Mouse (Mus musculus): Measurements from ENCODE around the gene Clasp1.

Gene Clasp1

DNA sequence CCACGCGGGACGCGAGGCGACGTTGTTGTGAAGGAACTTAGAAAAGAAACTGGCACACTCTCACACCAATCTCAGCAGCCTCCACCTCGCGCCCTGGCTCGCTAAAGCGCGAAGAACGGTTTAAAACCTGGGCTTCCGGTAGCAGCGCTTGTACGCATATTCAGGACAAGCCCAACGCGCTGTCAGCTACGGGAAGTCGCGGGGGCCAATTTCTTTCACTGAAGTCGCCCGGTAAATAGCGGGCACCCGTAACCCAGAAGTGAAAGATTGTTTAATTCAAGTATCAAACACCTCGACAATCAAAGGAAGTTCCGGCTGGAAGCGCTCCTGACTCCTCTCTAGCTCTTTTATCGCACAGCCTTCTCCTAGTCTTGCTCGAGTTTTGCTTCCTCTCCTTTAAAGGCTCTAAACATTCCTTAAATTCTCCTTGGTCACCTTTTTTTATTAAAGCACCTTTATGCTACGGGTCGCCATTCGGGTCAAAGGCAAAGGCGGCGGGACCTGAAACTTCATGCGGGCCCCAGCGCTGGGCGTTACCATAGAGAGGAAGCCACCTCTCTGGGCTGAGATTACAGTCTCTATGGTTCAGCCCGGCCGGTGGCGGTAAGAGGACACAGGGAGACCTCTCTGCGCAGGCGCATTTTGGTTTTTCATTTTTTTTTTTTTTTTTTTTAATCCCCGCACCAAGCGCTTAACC is at the start of gene Clasp1:
Clasp1 (plus strand) TSS at position 302 of the 697 bp plus-strand sequence.
- DNase-seq (ENCODE audit: low spot score), result peak; percentile 92

DNA sequence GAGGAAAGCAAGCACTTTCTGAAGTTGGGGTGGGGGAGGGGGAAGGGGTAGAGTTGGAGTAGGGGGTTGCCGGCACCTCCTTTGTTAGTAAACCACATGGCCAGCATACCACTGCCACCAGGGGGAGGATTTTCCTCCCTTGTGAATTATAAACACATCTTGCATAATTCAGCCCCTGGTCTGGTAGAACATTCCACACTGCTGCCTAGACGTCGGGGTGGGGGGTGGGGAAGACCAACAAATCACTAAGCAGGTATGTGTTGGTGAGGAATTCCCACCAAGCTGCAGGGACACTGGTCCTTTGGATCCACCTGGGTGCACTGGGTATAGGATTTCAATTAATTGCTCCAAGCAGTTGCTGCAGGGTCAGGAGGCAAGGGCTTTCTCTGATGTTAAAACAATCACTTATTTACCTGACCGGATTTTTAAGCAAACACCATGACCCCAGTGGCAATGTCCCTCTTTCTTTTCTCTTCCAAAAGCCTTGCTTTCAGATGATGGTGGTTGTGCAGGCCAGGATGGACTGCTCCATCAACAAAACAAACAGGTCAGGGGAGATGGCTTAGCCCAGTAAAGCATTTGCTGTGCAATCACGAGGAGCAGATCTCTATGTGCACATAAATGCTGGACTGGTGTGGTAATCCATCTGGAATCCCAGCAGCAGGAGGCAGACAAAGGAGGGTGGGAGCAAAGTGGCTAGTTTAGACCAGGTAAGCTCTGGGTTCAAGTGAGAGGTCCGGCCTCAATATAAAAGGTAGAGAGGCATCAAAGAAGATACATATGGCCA is 45.0 kb upstream of the Clasp1 start:
- no peak for DNase-seq (ENCODE audit: low spot score)

DNA sequence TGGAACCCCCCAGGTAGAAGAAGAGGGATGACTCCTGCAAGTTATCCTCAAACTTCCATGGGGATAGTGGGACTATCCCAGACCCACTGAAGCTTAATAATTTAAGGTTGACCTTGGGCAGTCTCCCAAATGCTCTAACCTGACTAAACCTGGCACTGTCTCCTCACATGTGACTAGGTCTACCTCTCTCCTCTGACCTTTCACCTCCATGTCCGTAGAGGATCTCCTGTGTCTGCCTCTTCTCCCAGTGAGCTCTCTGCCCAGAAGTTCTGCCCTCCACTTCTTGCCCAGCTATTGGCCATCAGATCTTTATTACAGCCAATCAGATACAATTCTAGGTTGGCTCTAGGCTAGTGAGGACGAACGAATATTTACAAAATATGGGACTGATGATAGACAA is 38.9 kb upstream of the Clasp1 start:
- DNase-seq (ENCODE audit: low spot score), result no peak

DNA sequence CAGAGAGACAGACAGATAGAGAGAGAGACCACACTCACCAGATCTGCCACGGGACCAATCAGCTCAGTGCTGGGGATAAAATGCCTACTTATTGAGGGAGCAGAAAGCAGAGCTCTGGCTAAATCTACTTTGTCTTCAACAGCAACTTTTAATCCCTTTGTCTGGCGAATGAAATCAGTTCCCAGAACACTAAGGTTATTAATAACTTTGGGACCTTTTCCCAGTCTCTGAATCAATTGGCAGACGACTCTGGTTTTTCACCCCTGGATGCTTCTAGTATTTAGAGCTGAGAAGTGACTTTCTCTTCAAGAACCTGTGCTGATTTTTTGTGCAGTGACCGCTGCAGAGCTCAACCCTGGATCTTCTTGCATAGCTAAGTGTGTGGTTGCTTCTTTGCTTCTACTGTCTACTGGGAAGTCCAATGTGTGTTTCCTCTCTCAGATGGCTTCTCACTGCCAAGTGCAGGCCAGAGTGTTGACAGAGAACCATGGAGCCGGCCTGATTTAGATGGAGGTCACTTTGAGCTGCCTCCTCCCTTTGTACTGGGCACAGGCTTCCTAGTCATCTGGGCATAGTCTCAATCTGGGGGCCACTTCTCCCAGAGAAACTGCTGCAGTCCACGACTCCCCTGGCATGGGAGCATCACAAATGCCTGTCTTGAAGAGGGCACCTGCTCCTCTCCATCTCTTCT is 29.6 kb upstream of the Clasp1 start:
- no peak for DNase-seq (ENCODE audit: low spot score)

DNA sequence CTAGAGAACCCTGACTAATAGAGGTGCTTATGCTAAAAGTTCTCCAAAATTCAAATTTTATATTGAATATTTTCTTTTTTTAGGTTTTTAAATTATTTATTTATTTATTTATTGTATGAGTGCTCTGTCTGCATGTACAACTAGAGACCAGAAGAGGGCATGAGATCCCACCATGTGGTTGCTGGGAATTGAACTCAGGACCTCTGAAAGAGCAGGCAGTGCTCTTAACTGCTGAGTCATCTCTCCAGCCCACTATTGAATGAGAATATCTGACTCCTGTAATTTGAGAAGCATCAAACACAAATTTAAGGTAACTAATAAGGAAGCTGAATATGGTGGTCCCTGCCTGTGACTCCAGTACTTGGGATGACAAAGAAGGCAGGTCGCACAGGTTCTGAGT is 20.9 kb upstream of the Clasp1 start:
- DNase-seq (ENCODE audit: low spot score), result no peak

DNA sequence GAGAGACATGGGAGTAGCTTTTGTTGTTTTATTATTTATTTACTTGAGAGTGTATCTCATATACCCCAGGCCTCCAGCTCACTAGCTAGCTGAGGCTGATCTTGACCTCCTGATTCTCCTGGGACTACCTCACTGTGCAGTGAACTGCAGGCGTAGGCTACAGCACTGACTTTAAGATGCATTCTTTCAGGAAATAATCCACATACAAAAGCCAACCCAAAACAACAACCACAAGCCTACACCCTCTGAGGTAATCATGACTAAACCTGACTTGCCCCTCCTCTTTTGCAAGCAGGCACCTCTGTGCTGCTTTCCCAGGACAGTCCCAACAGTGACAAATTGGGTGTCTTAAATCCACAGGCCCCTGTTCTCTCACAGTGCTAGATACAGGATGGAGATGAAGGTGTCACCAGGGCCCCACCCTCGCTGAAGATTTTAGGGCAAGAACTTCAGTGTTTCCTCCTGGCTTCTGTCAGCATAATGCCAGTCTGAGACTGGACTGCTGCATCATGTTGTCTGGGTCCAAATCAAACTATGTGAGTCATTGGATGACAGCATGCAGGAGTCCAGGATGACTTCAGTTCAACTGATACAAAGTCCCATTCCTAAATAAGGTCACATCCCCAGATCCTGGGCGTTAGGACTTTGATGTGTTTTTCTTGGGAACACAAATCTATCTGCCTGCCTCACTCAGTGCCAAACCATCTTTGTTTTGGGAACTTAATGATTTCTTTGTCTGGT is 20.0 kb upstream of the Clasp1 start:
- DNase-seq (ENCODE audit: low spot score), result no peak

DNA sequence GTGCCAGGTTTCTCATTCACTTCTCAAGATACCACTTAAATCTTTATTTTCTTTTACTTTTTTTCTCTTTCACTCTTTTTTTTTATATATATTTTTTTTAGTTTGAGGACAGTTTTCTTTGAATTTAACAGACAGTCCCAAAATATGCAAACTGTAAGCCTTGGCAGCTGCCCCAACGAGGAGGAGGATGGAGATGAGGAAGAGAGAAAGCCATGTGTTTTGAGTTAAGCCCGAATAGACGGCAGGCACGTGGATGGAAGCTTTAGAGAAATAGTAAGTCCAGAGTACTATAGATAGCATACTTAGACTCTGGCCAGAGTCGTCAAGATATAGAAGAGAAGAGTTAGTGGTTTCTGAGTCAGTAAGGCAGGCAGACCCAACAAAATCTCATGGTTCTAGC is 11.1 kb upstream of the Clasp1 start:
- DNase-seq (ENCODE audit: low spot score), result no peak

DNA sequence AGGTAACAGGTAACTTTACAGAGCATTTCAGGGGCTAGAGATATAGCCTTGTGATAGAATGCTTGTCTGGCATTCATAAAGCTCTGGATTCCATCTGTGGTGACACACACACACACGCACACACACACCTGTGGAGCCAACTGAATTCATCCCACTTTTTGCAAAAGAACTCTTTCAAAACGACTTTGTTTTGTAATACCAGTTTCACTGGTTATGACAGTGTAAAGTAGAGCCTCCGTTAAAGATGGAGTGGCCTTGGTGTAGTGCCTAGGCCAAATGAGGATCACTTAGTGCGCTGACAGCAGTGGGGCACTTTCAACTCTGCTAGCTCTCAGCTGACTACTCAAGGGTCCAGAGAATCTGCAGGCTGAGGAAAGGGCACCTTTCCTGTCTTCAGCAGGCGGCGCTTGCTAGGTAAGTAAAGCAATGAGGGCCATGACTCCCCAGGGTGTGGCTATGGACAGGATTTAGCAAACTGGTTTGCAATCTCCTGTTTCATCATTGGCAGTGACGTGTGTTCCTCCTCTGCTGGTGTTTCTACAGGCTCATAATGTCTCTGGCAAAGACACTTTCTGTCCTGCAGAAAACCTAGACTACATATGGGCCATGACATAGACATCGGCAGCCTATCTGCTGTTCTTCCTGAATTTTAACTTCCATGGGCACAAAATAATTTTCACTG is 8.6 kb upstream of the Clasp1 start:
- DNase-seq (ENCODE audit: low spot score), result no peak

DNA sequence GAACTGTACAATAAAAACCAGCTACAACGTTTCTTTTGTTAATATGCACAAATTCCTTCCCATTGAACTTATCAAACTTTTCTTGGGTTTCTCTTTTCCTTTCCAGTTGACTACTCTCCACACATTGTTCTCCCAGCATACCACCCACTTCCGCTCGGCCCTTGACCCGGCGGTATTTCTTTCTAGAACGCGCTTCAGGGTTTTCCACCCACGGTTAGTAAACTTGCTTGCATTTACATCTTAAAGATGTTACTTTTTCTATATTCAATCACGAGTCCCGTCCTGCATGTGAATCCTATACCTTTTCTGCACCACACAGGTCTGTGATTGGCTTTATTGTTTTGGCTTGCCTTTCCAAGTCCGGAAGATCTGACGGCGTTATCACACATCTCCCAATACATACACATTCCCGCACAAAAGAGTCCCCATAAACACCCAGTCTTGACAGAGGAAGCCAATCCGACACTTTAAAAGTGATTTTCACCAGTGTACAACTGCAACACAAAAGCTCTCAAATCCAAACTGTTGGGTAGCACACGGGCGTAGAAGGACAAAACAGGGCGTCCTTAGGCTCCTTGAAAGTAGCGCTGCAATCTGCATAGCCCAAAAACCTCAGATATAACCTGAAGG is 616 bp upstream of the Clasp1 start:
- DNase-seq (ENCODE audit: low spot score), result peak; percentile 65

DNA sequence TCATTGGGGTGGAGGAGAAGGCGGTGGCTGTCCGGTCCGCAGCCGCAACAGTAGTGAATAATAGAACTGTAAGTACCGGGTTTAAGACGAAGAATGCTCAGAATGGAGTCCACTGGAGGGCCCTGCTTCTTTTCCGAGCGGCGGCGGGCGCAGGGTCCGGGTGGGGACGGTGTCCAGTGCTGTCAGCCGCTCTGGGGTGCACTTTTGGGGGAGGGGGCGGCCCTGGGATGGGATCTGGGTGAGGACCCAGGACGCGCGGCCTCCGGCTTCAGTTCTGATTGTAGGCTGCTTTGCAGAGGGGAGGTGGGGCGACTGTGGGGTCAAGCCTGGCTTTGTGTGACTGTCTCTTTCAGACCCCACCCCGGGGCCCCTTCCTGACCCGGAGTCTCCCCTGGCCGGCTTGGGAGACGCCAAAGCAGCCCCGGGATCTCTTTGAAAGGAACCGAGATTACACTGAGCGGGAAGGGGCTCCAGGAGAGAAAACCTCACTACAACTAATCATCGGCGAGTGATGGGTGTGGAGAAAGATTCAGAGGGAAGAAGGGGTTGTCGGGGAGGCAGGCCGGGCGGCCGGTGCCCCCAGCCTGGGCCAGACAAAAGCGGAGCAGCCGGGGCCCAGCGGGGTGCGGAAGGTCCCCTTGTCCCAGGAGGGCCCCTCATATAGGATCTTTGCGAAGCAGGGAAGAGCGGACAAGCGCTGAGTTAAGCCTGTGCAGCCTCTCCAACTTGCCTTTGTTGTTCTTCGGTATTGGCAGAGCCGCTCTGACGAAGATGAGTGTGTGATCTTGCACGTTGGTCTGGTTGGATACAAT is 802 bp downstream of the Clasp1 start:
- DNase-seq (ENCODE audit: low spot score), result no peak

DNA sequence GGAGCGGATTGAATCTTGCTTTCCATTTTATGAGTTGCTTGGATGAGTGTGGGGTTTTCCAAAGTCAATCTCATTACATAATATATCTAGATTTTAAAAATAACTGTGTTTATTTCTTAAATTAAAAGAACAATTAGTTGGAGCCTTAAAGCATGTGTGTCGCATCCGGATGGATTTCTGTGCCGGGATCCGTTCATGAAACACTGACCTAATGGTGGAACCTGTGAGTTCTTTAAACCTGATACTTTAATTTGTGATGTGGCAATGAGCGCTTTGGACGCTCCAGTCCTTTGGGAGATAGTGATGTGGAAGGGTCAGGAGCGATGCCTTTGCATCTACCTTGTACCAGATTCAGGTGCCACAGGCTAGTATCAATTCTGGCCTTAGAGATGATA is 1.4 kb downstream of the Clasp1 start:
- no peak for DNase-seq (ENCODE audit: low spot score)

DNA sequence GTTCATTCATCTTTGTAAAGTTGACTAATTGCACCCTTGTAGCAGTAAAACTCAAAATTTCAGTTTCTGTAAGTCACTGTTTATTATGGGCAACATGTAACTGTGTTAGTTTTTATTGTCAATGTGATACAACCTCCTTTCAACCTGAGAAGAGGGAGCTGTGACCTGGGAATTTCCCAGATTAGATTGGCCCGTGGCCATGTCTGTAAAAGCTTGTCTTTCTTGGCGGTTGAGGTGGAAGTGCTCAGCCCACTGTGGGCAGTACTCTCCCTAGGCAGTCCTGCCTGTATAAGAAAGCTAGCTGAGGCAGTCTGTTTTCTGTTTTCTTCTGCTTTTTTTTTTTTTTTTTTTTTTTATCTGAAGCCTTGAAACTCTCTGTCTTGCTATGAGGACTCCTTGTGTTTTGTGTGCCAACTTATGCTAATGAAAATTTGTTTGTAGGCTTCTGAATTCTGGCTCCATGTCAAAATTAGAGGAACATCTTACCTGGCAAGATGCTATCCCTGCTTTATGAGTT is 2.1 kb downstream of the Clasp1 start:
- no peak for DNase-seq (ENCODE audit: low spot score)

DNA sequence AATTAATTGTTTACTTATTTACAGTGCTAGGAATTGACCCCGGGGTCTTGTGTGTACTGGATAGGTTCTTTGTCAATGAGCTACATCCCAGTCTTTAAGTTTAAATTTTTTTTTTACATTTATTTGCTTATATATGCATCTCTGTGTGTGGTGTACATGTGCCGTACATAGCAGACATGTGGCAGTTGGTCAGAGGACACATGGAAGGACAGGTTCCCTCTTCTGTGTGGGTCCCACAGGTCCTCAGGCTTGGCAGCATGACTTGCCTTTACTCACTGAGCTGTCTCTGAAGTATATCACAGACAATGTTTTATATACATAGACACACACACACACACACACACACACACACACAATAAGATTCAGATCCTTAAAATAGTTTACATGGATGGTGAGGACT is 3.4 kb downstream of the Clasp1 start:
- DNase-seq (ENCODE audit: low spot score), result no peak

DNA sequence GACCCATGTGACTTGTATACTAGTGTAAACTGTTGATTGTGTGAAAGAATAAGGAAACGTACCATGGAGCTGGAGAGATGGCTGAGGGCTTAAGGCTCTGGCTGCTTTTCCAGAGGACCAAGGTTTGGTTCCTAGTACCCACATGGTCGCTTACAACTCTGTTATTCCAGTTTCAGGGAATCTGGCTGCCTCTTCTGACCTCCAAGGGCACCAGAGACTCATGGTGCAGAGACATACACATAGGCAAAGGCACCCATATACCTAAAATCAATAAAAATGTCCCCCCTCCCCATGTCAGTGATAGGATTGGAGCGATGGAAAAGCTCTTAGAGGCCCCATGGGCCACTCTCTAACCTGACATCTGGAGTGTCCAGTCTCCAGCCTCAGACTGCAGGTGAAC is 5.1 kb downstream of the Clasp1 start:
- DNase-seq (ENCODE audit: low spot score), result no peak

DNA sequence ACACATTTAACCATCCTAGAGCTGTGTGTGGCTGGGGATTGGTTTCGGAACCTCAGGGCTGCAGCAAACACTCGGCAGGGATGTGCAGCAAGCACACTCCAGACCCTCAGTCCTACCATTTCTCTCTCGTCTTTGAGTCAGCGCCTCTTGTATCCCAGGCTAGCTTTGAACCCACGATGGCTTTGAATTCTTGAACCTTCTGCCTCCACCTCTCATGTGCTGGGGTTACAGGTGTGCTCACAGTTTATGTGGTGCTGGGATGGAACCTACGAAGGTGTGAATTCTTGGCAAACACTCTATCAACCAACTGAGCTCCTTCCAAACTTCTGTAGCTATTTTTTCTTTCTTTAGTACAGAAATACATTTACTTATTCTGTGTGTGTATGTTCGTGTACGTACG is 9.0 kb downstream of the Clasp1 start:
- no peak for DNase-seq (ENCODE audit: low spot score)

DNA sequence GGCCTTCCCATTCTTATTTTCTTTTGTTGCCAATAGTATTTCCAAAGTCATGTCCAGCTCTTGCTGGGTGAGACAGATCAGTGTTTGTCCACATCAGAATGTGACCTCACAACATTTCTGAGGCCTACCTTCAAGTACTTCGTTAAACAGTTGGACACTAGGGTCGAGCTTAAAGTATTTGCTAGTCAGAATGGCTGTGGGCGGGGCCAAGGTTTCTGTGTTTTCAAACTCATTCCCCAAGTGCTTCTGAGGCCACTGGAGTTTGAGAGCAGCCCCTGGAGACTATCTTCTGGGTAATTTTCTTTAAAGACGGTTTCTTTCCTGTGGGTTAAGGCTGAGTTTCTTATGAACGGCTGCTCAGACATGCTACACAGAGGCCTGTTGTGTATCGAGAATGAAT is 9.7 kb downstream of the Clasp1 start:
- no peak for DNase-seq (ENCODE audit: low spot score)

DNA sequence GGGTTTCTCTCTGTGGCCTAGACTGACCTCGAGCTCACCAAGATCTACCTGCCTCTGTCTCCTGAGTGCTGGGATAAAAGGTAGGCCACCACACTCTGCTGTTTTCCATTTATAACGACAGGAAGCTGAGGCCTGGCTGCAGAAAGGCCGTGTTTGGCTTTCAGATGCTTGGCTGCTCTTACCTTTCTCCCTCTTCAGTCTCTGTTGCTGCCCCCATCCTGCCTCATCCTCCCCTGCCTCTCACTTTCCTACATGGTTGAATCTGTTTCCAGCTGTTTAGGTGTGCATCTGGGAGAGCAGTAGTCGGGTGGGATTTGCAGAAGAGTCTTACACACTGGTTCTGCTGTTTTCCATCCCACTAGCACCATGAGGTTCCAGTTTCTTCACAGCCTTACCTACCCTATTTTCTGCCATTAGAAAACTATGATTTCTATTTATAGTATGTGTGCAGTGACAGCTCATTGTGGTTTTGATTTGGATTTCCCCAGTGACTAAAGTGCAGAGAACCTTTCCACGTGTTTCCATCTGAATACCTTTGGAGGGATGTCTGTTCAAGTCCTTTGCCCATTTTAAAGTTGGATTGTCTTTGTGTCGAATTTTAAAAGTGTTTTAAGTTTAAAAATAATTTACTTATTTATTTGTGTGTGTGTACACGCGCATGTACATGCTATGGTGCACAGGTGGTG is 10.9 kb downstream of the Clasp1 start:
- no peak for DNase-seq (ENCODE audit: low spot score)

DNA sequence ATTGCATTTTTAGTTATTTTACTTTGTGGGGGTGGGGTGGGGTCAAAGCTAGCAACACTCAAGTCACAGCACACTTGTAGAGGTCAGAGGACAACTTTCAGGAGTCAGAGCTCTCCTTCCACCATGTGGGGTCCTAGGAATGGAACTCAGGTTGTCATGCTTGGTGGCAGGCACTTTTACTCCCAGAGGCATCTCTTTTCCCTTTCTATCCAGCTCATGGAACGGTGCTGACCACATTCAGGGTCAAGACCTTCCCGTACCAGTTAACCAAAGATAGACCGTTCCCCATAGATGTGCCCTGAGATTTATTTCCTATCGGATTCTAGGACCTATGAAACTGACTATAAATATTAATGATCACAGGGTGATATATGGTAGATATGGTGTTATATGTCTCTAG is 13.1 kb downstream of the Clasp1 start:
- DNase-seq (ENCODE audit: low spot score), result no peak

DNA sequence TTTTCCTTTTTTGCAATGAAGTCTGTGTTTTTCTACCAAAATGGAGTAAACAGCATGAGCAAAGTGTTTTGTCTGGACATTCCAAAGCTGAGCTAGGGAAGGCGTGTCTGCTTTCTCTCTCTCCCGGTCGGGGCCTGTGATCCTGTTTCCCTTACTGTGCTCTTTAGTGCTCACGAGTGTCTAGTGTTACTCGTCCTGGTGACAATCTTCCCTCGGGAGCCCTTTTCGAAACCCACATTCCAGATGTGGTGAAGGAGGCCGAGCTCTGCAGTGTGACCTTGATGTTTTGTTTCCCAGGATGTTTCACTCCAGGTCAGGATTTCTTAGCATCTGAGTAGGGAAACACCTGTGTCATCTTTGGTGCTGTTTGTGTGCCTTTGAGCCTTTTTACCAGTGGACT is 13.7 kb downstream of the Clasp1 start:
- DNase-seq (ENCODE audit: low spot score), result no peak

DNA sequence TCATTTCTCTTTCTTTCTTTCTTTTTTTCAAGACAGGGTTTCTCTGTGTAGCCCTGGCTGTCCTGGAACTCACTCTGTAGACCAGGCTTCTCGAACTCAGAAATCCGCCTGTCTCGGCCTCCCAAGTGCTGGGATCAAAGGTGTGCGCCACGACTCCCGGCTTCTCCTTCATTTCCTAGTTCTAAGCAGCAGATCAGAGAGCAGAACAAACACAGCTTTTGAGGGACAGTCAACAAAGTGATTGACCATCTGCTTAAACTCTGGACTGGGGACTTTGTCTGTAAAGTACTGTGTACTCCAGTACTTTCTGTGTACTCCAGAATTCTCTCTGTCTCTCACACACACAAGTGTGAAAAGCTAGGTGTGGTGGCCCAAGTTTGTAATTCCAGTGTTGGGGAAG is 14.1 kb downstream of the Clasp1 start:
- no peak for DNase-seq (ENCODE audit: low spot score)
